Mouse (Mus musculus) kidney, embryonic 15.5 days (tissue): ENCODE data around the gene Hist1h1a. TPM values are rescaled to one million over a fixed set of nuclear protein-coding genes. Genes with fewer than 3 reads are reported as not detected.

ENCODE experiments used
- ATAC-seq: fragments of 200-750 bp; cut with Nextera tagmentation; replicated peaks from 2 replicates; pipeline ENCODE4 v1.8.0; 2017; ENCODE audit warnings: moderate TSS enrichment; ENCODE audit not compliant: low FRiP score
- H3K27ac ChIP-seq: fragments of 300-500 bp; sonication (generic); 2 replicates; pipeline ENCODE4 v1.5.1; 2015; ENCODE audit warnings: mild to moderate bottlenecking, inconsistent platforms
- H3K27me3 ChIP-seq: fragments of 300-500 bp; sonication (generic); 2 replicates; pipeline ENCODE4 v1.6.1; 2015; ENCODE audit warnings: inconsistent platforms
- H3K36me3 ChIP-seq: fragments of 300-500 bp; sonication (generic); 2 replicates; pipeline ENCODE4 v1.6.1; 2015; ENCODE audit warnings: inconsistent platforms
- H3K4me1 ChIP-seq: fragments of 300-500 bp; sonication (generic); 2 replicates; pipeline ENCODE4 v1.6.1; 2015; ENCODE audit warnings: inconsistent platforms
- H3K4me2 ChIP-seq: fragments of 300-500 bp; sonication (generic); 2 replicates; pipeline ENCODE4 v1.6.1; 2015; ENCODE audit warnings: moderate library complexity, mild to moderate bottlenecking, inconsistent platforms
- H3K4me3 ChIP-seq: fragments of 300-500 bp; sonication (generic); replicated peaks from 2 replicates; pipeline ENCODE4 v1.5.1; 2015; ENCODE audit warnings: mild to moderate bottlenecking, inconsistent platforms
- H3K9ac ChIP-seq: fragments of 300-500 bp; sonication (generic); 2 replicates; pipeline ENCODE4 v1.6.1; 2015; ENCODE audit warnings: mild to moderate bottlenecking, inconsistent platforms
- H3K9me3 ChIP-seq: fragments of 300-500 bp; sonication (generic); replicated peaks from 2 replicates; pipeline ENCODE4 v1.6.1; 2016; ENCODE audit warnings: inconsistent platforms
- WGBS: fragments of 180-500 bp; shearing (Covaris S2); methylation state at CpG from one replicate; pipeline ENCODE4 v1.1.7; 2015; ENCODE audit warnings: mixed read lengths; 5-methylcytosine and 5-hydroxymethylcytosine counted together
- polyA plus RNA-seq: library from polyadenylated mRNA; unstranded; fragments of >200 nt; fragmentation: Nextera tagmentation; extraction: Ambion mirVana; gene quantifications from 2 replicates; pipeline ENCODE4 v1.2.1, GENCODE M21; 2015

Gene Hist1h1a
- polyA plus RNA-seq, 1 experiment from 2014 or later = 3.1 TPM

- H3K27ac ChIP-seq = no peak overlapping the region
- no peak for ATAC-seq
These were observed 26.4 kb upstream of the Hist1h1a start for GRCm38 (mm10) chr13:23737091-23737490.

DNA sequence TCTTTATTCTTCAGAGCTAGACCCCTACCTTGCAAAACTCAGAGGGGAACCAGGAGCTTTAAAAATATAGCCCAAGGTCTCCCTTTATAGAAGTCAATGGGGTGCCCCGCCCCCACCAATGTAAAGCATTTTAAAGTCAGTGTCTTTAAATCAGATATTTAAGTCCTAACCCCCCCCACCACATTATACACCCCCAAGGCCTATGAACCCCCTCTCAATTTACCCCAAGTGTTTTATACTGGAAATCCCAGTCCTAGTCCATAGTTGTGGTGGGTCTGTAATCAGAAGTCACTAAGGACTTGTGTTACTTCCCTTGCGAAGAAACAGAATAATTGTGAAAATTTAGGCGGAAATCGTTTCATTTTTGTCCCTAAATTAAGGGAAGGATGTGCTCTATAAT lies 25.4 kb upstream of the Hist1h1a start:
- WGBS = 20% methylated on average over 4 of the region's 4 CpGs
- Histone ChIP-seq H3K27ac (peak overlapping the region; percentile 100), H3K4me2 (peak overlapping the region; percentile 89), H3K27me3 (no peaks in the 10 kb centered on the region), H3K4me3 (peak overlapping the region; percentile 61), H3K36me3 (no peaks in the 10 kb centered on the region), H3K9ac (0 out of 2 replicates have a peak overlapping the region, but pooled peaks have one; percentile 80), H3K9me3 (no peaks in the 10 kb centered on the region), H3K4me1 (peaks cover 16% of the 10 kb centered on the region)
- ATAC-seq = no peak

More at GRCm38 (mm10) chr13:23737091-23737490, 26.4 kb upstream of the Hist1h1a start:
- H3K27me3 ChIP-seq = no peaks in the 10 kb centered on the region
- peaks cover 16% of the 10 kb centered on the region for H3K4me1 ChIP-seq
- H3K4me3 ChIP-seq = no peak overlapping the region
- no peak overlapping the region for H3K9ac ChIP-seq
- no peaks in the 10 kb centered on the region for H3K36me3 ChIP-seq
- H3K9me3 ChIP-seq = no peaks in the 10 kb centered on the region
- 80% methylated on average over 5 of the region's 5 CpGs for WGBS
- no peak overlapping the region for H3K4me2 ChIP-seq

DNA sequence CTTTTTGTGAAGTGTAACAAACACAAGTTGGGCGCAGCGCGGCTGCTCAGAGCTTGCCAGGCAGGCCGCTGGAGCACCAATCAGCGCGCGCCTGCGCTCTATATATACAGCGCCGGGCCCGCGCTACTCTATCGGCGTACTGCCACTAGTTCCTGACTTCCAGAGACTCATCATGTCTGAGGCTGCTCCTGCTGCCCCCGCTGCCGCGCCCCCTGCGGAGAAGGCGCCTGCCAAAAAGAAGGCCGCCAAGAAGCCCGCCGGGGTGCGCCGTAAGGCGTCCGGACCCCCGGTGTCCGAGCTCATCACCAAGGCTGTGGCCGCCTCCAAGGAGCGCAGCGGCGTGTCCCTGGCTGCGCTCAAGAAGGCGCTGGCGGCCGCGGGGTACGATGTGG lies 24.8 kb upstream of the Hist1h1a start, which contains the start of gene Hist1h1c:
Hist1h1c (plus strand) TSS at position 132 of the 392 bp plus-strand sequence.
- under 1% methylated on average over 38 of the region's 38 CpGs for WGBS

GRCm38 (mm10) chr13:23739069-23739921 lies 24.2 kb upstream of the Hist1h1a start:
- peaks cover 19% of the 10 kb centered on the region for H3K4me1 ChIP-seq
- peak overlapping the region; percentile 100 for H3K27ac ChIP-seq
- 0% methylated on average over 39 of the region's 39 CpGs for WGBS
- no peaks in the 10 kb centered on the region for H3K27me3 ChIP-seq
- peak overlapping the region; percentile 80 for H3K9ac ChIP-seq
- H3K9me3 ChIP-seq = no peaks in the 10 kb centered on the region
- no peaks in the 10 kb centered on the region for H3K36me3 ChIP-seq
- H3K4me3 ChIP-seq = peak overlapping the region; percentile 61
- H3K4me2 ChIP-seq = peak overlapping the region; percentile 89
- ATAC-seq = peak; percentile 95

More for the DNA sequence above, 24.8 kb upstream of the Hist1h1a start, which contains the start of gene Hist1h1c:
- Histone ChIP-seq H3K27me3 (no peaks in the 10 kb centered on the region), H3K4me3 (peak within 1 kb of the TSS; percentile 61), H3K36me3 (no peaks in the 10 kb centered on the region), H3K9ac (peak within 1 kb of the TSS; percentile 80), H3K4me1 (peaks cover 16% of the 10 kb centered on the region), H3K9me3 (no peaks in the 10 kb centered on the region), H3K27ac (peak within 1 kb of the TSS; percentile 100), H3K4me2 (peak within 1 kb of the TSS; percentile 89)
- peak; percentile 93 for ATAC-seq

- no peaks in the 10 kb centered on the region for H3K36me3 ChIP-seq
- H3K27me3 ChIP-seq = no peaks in the 10 kb centered on the region
- H3K4me2 ChIP-seq = peak overlapping the region; percentile 89
- H3K9ac ChIP-seq = peak overlapping the region; percentile 80
- peak overlapping the region; percentile 100 for H3K27ac ChIP-seq
- no peaks in the 10 kb centered on the region for H3K9me3 ChIP-seq
- WGBS = under 1% methylated on average over 14 of the region's 14 CpGs
- H3K4me3 ChIP-seq = peak overlapping the region; percentile 61
- no peak for ATAC-seq
- H3K4me1 ChIP-seq = peaks cover 19% of the 10 kb centered on the region
These were observed 23.6 kb upstream of the Hist1h1a start for GRCm38 (mm10) chr13:23739922-23740252.

DNA sequence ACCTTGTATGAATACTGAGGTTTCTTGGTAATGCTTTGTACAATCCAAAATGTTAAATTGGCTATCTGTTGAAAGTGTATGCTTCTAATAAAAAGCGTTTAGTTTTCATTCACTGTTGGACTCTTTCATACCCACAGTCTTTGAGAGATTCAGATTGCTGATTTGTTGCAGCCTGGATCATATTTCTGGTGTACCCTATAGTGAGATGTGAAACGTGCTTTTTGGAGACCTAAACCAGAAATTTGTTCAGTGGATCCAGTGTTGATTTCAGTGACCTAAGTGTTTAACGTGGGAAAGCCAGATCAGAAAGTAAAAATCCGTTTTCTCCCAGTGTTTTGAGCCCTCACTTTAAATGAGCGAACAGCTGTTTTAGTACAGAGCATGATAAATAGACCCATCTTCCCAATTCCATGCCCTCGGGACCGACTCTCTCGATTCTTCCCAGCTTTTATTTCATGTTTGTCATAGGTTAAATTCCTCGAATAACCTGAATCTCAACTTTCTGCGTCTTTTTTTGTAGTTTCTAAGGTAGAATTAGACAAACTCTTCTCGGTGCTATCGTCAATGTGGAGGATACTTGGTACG lies 23.1 kb upstream of the Hist1h1a start:
- Histone ChIP-seq H3K36me3 (no peaks in the 10 kb centered on the region), H3K27me3 (no peaks in the 10 kb centered on the region), H3K27ac (peak overlapping the region; percentile 100), H3K4me1 (peaks cover 19% of the 10 kb centered on the region), H3K4me2 (peak overlapping the region; percentile 89), H3K4me3 (peak overlapping the region; percentile 61), H3K9ac (peak overlapping the region; percentile 80), H3K9me3 (no peaks in the 10 kb centered on the region)
- WGBS = 22% methylated on average over 13 of the region's 13 CpGs
- ATAC-seq = no peak

DNA sequence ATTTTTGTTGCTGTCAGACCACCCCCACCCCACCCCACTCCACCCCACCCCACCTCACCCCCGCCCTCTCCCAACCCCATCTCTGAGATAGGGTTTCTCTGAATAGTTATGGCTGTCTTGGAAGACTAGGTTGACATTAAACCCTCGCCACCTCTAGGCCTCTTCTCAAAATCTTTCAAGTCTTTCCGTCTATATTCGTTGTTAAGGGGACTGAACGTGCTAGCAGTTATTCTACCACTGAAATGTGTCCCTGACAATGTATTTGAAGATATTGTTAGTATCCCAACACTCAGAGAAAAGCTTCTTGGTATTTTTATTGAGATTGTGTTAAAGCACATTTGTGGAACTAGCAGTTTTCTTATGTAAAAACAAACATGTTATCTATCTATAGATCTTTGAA lies 22.6 kb upstream of the Hist1h1a start:
- WGBS = 47% methylated on average over 5 of the region's 5 CpGs
- Histone ChIP-seq H3K9ac (peak overlapping the region; percentile 80; the same call in 1 of the 2 replicates), H3K4me2 (peak overlapping the region; percentile 89), H3K36me3 (no peaks in the 10 kb centered on the region), H3K27me3 (no peaks in the 10 kb centered on the region), H3K4me1 (peaks cover 19% of the 10 kb centered on the region), H3K4me3 (peak overlapping the region; percentile 61), H3K27ac (peak overlapping the region; percentile 100), H3K9me3 (no peaks in the 10 kb centered on the region)
- no peak for ATAC-seq

DNA sequence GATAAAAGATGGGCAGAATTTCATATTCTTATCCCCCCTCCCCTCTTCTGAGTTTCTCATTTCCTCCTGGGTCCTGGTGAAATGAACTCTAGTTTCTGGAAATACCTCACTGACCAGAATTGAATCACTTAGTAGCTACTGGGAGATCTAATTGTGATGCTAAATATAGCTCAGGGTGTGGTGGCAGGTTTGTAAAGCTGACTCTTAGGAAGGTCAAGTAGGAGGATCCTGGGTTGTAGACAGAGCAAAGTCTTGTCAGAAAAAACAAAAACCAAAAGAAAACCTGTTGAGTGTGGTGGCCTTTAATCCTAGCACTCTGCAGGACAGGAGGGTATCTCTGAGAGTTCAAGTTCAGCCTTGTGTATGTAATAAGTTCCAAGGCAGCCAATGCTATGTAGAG lies 21.5 kb upstream of the Hist1h1a start:
- H3K36me3 ChIP-seq = no peaks in the 10 kb centered on the region
- ATAC-seq = no peak
- H3K27me3 ChIP-seq = no peaks in the 10 kb centered on the region
- no peak overlapping the region for H3K9ac ChIP-seq
- H3K4me2 ChIP-seq = no peak overlapping the region
- no peak overlapping the region for H3K4me3 ChIP-seq
- H3K27ac ChIP-seq = no peak overlapping the region
- H3K4me1 ChIP-seq = peaks cover 19% of the 10 kb centered on the region
- H3K9me3 ChIP-seq = no peaks in the 10 kb centered on the region

DNA sequence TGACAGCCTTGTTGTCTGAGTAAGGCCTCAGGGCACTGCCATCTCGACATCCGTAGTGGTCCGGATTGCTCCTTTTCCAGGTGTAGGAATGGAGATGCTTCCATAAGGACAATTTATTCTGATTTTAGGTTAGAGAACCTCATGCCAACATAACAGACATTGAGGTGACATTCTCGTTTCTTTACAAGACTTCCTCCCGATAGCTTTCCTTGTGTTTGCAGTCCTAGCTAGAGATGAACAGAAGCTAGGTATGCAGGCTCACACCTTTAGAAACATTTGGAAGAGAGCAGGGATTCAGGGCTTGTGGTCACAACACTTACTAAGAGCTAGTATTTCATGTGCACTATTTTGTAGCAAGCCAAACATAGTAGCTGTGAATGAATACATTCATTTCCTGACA lies 20.3 kb upstream of the Hist1h1a start:
- WGBS = 86% methylated on average over 5 of the region's 5 CpGs
- Histone ChIP-seq H3K4me3 (no peak overlapping the region), H3K27ac (peak overlapping the region; percentile 4; the same call in 1 of the 2 replicates), H3K9ac (no peak overlapping the region), H3K4me1 (peaks cover 27% of the 10 kb centered on the region), H3K9me3 (no peaks in the 10 kb centered on the region), H3K27me3 (no peaks in the 10 kb centered on the region), H3K4me2 (no peak overlapping the region), H3K36me3 (no peaks in the 10 kb centered on the region)
- ATAC-seq = no peak

GRCm38 (mm10) chr13:23743963-23744362 lies 19.5 kb upstream of the Hist1h1a start:
- Histone ChIP-seq H3K27ac (peak overlapping the region; percentile 100), H3K4me1 (peaks cover 32% of the 10 kb centered on the region), H3K4me3 (peak overlapping the region; percentile 52), H3K36me3 (no peaks in the 10 kb centered on the region), H3K27me3 (no peaks in the 10 kb centered on the region), H3K4me2 (peak overlapping the region; percentile 66), H3K9ac (no peak overlapping the region), H3K9me3 (no peaks in the 10 kb centered on the region)
- WGBS = 48% methylated on average over 4 of the region's 4 CpGs
- ATAC-seq = no peak

DNA sequence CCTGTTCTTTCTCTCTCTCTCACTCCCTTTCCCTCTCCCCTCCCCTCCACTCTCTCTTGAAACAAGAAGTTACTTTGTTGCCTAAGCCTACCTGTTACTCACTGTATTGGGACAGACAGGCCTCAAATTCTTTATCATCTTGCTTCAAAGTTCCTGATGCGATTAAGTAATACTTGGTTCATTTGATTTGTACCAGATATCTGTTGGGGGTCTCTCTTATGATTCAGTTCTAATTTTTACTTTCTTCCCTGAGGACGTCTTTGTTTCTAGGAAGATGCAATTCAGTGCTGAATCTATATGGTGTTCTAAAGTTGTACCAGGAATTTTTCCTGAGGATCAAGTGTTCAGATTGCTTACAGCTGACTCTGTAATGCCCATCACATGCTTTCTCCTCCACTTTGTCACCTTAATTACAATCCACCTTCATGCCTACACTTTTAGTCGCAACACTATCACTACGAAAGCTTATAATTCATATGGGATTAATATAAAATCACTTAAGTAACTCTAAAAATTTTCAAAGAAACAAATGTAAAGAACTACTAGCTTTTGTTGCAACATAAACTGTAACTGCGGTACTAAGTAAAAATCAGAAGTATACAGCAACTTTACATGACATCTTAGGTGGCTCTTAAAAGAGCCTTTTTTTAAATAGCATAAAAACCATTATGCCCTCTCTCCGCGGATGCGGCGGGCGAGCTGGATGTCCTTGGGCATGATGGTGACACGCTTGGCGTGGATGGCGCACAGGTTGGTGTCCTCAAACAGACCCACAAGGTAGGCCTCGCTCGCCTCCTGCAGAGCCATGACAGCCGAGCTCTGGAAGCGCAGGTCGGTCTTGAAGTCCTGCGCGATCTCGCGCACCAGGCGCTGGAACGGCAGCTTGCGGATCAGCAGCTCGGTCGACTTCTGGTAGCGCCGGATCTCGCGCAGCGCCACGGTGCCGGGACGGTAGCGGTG lies 18.8 kb upstream of the Hist1h1a start:
- no peak for ATAC-seq
- peak overlapping the region; percentile 61 for H3K9ac ChIP-seq
- under 1% methylated on average over 23 of the region's 36 CpGs for WGBS
- H3K9me3 ChIP-seq = no peaks in the 10 kb centered on the region
- H3K4me3 ChIP-seq = peak overlapping the region; percentile 52
- H3K4me2 ChIP-seq = peak overlapping the region; percentile 66
- no peaks in the 10 kb centered on the region for H3K36me3 ChIP-seq
- H3K27ac ChIP-seq = peak overlapping the region; percentile 100
- H3K27me3 ChIP-seq = no peaks in the 10 kb centered on the region
- H3K4me1 ChIP-seq = peaks cover 32% of the 10 kb centered on the region
